Mouse (Mus musculus): ENCODE data around the gene Braf. TPM values are rescaled to one million over a fixed set of nuclear protein-coding genes. Genes with fewer than 3 reads are reported as not detected.

The Braf gene
- polyA plus RNA-seq, 1 experiment from 2014 or later: 16.1 TPM

GRCm38 (mm10) chr6:39554888-39555647 lies 170.2 kb downstream of the Braf start:
- WGBS: 40% methylated on average over 12 of the region's 12 CpGs
- Histone ChIP-seq H3K9ac (ENCODE audit: low read length) (no peak overlapping the region), H3K27me3 (ENCODE audit: control insufficient read depth, insufficient read depth, low read depth, low read length) (no peaks in the 10 kb centered on the region), H3K9me3 (ENCODE audit: control insufficient read depth, low read length) (no peaks in the 10 kb centered on the region), H3K36me3 (ENCODE audit: control insufficient read depth, insufficient read depth, low read length) (no peaks in the 10 kb centered on the region), H3K4me3 (ENCODE audit: low read length) (peak overlapping the region; percentile 14), H3K27ac (ENCODE audit: low read length) (peak overlapping the region; percentile 55), H3K4me1 (replicated peaks; ENCODE audit: control insufficient read depth, insufficient read depth, low read length) (peaks cover 46% of the 10 kb centered on the region), H3K4me2 (ENCODE audit: low read depth, low read length) (peak overlapping the region; percentile 39)
- peak; percentile 13; the same call in 1 of the 2 replicates for ATAC-seq (ENCODE audit: low read depth)

Other genes starting within 250 kb of the Braf start
- 16.0 and 17.3 TPM in 2 replicates for gene Dennd2a, start 167.6 kb downstream of the Braf start, polyA plus RNA-seq (2015; fragmentation: Nextera tagmentation; extraction: Ambion mirVana)
- gene Adck2, start 151.6 kb downstream of the Braf start, polyA plus RNA-seq (2015; fragmentation: Nextera tagmentation; extraction: Ambion mirVana): 25.0 and 30.0 TPM in 2 replicates
- gene Gm42420, start 139.7 kb downstream of the Braf start, polyA plus RNA-seq (2015; fragmentation: Nextera tagmentation; extraction: Ambion mirVana): 0.93 TPM in 1 of 2 replicates, not detected in the other
- 312 and 332 TPM in 2 replicates for gene Ndufb2, start 132.9 kb downstream of the Braf start, polyA plus RNA-seq (2015; fragmentation: Nextera tagmentation; extraction: Ambion mirVana)
- 167 and 169 TPM in 2 replicates for gene Mrps33, start 85.5 kb upstream of the Braf start, polyA plus RNA-seq (2015; fragmentation: Nextera tagmentation; extraction: Ambion mirVana)
- 0.14 and 0.18 TPM in 2 replicates for gene Tmem178b, start 147.8 kb upstream of the Braf start, polyA plus RNA-seq (2015; fragmentation: Nextera tagmentation; extraction: Ambion mirVana)